Mouse (Mus musculus) B cell, adult 2 months (primary cell): ENCODE measurements around the gene Kdsr.
"Not testable (repeated sequence)": the region's sequence is repeated elsewhere in the genome, so short reads cannot be mapped to it uniquely, and the experiment has no call there.

ENCODE experiments used
- DNase-seq, 2 experiments: peaks; one replicate each; pipeline ENCODE4 v3.0.0; 2022

Kdsr gene

GRCm38 (mm10) chr1:106738092-106738491 is 21.4 kb downstream of the Kdsr start:
- peak; percentile 74 to 79 for DNase-seq

GRCm38 (mm10) chr1:106736211-106736610 is 23.3 kb downstream of the Kdsr start:
- DNase-seq: no peak

- DNase-seq: peak; percentile 74 to 77
Measured at GRCm38 (mm10) chr1:106735586-106735985, 23.9 kb downstream of the Kdsr start.

- no peak for DNase-seq
Measured at GRCm38 (mm10) chr1:106722061-106722460, 37.5 kb downstream of the Kdsr start.

- DNase-seq: not testable (repeated sequence)
Measured at GRCm38 (mm10) chr1:106717736-106718135, 41.8 kb downstream of the Kdsr start.

- DNase-seq: peak; percentile 75 to 79
Measured at GRCm38 (mm10) chr1:106717071-106717601, 42.4 kb downstream of the Kdsr start.

GRCm38 (mm10) chr1:106716141-106716540 is 43.4 kb downstream of the Kdsr start:
- no peak for DNase-seq

- DNase-seq: no peak
Measured at GRCm38 (mm10) chr1:106715111-106716083, 44.1 kb downstream of the Kdsr start.

GRCm38 (mm10) chr1:106714530-106714981 is 45.0 kb downstream of the Kdsr start:
- DNase-seq: no peak

- peak; percentile 76 to 80 for DNase-seq
Measured at GRCm38 (mm10) chr1:106713621-106714529, 45.7 kb downstream of the Kdsr start, which contains the start of gene Bcl2. Gene Bcl2, minus strand, starts transcription at chr1:106714274.

GRCm38 (mm10) chr1:106712330-106712729 is 47.2 kb downstream of the Kdsr start:
- peak; percentile 85 to 87 for DNase-seq

- DNase-seq: no peak
Measured at GRCm38 (mm10) chr1:106711356-106712125, 48.0 kb downstream of the Kdsr start.

- DNase-seq: no peak
Measured at GRCm38 (mm10) chr1:106710202-106710601, 49.3 kb downstream of the Kdsr start.

GRCm38 (mm10) chr1:106707036-106707880 is 52.3 kb downstream of the Kdsr start:
- no peak for DNase-seq

- DNase-seq: no peak
Measured at GRCm38 (mm10) chr1:106703183-106703582, 56.3 kb downstream of the Kdsr start.

GRCm38 (mm10) chr1:106702471-106703175 is 56.9 kb downstream of the Kdsr start:
- no peak for DNase-seq

- no peak for DNase-seq
Measured at GRCm38 (mm10) chr1:106700520-106701114, 58.9 kb downstream of the Kdsr start.

GRCm38 (mm10) chr1:106696472-106696871 is 63.1 kb downstream of the Kdsr start:
- DNase-seq: no peak

GRCm38 (mm10) chr1:106695649-106696048 is 63.9 kb downstream of the Kdsr start:
- DNase-seq: peak; percentile 61 to 62

- no peak for DNase-seq
Measured at GRCm38 (mm10) chr1:106694316-106694715, 65.2 kb downstream of the Kdsr start.
